Mouse (Mus musculus) cerebellum, adult (tissue): ENCODE measurements around the gene Mrgprf.
A peak's percentile ranks its signal among the peaks of the same experiment; 100 is the strongest.

Experiments used
- ATAC-seq: cut with Nextera tagmentation; 2 replicates; pipeline ENCODE4 v1.9.2; 2017; ENCODE audit warnings: mild to moderate bottlenecking, moderate library complexity, mixed read lengths; ENCODE audit not compliant: insufficient number of reproducible peaks, low FRiP score, low TSS enrichment

Mrgprf gene

DNA sequence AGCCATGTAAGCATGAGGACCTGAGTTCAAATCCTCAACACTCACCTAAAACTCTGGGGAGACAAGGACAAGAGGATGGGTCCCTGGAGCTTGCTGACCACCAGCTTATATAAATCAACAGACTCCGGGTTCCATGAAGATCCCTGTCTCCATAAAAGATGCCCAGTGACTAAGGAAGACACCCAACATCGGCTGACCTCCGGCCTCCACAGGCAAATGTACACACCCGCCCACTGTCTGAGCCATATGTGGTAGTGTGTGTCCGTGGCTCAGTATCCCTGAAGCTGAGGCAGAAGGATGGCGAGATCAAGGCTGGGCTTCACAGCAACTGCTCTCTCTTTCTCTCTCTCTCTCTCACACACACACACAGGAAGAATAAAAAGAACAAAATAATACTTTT, 33.3 kb downstream of the Mrgprf start:
- no peak for ATAC-seq

DNA sequence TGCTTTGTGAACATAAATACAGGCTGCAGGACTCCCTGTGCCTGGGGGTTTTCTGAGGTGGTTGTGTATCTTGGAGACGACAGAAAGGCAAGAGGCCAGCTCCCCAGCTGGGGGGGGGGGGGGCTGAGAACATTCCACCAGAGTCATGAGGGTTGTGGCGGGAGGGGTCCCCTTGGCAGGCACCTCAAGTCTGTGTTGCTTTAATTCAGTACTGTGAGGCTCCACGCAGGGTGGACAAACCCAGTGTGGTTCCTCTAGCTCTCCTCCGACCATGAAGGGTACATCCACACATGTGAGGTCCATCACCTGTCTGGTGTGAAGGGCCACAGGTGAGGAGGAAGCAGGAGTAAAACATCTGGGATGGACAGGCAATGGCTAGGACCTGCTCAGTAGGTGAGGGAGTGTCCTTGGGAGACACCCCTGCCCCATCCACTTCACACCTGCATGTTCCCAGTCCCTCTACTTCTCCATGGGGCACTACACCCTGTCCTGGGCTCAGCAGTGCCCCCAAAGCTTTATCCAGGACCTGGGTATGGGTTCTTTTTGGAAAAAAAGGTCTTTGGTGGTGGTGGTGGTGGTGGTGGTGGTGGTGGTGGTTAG, 33.9 kb downstream of the Mrgprf start:
- no peak; the same call in 1 of the 2 replicates for ATAC-seq

DNA sequence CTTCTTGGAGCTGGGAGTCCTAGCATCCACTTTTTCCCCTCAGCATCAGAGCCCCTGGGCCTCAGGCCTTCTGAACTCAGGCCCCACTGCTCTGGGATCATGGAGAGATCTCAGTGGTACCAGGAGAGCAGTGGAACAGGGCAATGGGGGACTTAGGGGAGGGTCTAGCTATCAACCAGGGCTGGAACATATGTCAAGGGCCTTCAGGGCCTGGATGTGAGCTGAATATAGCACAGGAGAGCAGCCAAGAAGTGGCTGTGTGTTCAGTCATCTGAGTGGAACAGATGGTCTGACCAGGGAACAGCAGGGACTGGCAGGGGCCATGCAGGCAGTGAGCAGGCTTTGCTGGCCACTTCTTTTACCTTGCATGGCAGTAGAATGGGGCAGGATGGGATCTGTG, 34.6 kb downstream of the Mrgprf start:
- ATAC-seq, result peak; percentile 84

DNA sequence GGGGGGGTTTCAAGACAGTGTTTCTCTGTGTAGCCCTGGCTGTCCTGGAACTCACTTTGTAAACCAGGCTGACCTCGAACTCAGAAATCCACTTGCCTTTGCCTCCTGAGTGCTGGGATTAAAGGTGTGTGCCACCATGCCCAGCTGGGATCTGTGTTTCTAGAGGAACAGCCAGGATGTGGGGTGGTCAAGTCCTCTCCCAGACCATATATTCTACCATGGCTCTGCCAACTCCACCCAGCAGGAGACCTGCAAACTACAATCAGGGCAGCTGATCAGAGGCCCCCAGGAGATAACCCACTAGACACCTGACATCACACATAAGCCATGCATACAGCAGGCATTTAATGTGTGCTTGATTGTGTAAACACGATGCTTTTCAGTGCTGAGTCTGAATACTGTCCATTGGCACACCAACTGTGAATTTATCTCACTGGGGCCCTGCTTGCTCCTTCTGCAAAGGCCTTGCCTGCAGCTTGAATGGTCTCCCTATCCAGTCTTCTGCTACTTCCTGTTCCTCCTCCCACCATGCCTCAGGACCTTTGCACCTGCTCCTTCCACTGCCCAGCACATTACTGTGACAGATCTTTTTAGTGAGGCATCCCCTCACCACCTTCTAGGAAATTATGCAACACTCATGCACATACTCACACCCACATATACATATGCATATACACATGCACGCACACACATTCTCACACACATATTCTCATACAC, 35.1 kb downstream of the Mrgprf start:
- peak; percentile 31; the same call in 1 of the 2 replicates for ATAC-seq

DNA sequence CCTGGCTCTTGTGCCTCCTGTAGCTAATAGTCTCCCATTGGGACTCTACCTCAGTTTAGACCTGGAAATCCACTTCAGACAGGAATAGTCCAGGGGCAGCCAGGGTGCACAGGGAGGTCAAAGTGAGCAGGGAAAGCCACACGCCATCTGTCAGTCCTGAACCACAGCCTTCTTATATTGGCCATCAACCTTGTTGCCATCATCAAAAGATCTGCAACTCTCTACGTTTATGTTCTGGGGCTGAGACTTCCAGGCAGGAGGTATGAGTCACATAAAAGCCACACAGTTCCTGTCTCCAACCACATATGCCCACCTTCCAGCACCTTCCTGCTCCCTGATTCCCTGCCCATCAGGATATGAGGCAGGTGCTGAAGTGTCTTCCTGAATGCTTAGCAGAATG, 37.3 kb downstream of the Mrgprf start:
- ATAC-seq, result no peak

DNA sequence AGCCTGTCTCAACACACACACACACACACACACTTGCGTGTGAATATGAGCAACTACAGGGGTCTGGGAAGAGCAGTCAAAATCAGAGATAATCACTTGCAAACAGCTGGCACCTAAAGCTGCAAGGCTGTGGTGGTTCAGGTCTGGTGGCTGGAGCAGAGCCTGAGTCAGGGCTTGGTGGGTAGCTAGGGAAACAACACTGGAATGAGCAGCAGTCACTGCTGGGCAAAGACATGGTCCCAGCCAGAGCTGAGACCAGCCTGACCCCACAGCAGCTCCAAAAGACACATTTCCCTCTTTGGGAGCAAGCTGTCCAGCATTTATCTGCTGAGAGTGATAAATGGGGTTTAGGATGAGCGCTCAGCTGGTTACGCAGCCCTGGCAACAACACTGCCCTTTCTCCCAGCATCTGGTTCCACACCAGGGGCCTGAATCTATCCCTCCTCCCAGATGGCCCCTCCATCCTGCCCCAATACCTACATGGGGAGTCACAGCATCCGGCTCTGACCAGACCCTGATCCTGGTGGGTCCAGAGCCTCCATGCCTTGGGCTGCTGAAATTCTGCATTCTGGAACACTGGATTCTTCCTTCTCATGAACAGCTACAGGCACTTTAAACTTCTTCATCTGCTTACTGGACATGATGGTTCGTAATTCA, 39.7 kb downstream of the Mrgprf start:
- no peak for ATAC-seq
